Mouse (Mus musculus) hindbrain, postnatal 0 days (tissue): ENCODE measurements at regions not wholly inside any gene's neighbourhood (a gene's known extent, or its start where the extent isn't known, plus 50 kb on each side); places are given as distances from the start of the nearest gene placed in this dataset.

Source experiments
- ATAC-seq: fragments of 200-750 bp; cut with Nextera tagmentation; 2 replicates; pipeline ENCODE4 v1.8.0; 2017; ENCODE audit warnings: mild to moderate bottlenecking, moderate TSS enrichment, moderate library complexity
- DNase-seq: peaks from one replicate; pipeline ENCODE4 v3.0.0-alpha.2; 2015; ENCODE audit warnings: low spot score
- H3K27ac ChIP-seq: fragments of 300-500 bp; sonication (generic); 2 replicates; pipeline ENCODE4 v1.5.1; 2014; ENCODE audit warnings: mild to moderate bottlenecking
- H3K27me3 ChIP-seq: fragments of 300-500 bp; sonication (generic); 2 replicates; pipeline ENCODE4 v1.6.1; 2014; ENCODE audit warnings: low read length, mixed read lengths; ENCODE audit not compliant: insufficient read depth
- H3K36me3 ChIP-seq: fragments of 300-500 bp; sonication (generic); 2 replicates; pipeline ENCODE4 v1.6.1; 2014; ENCODE audit warnings: low read length, mixed read lengths; ENCODE audit not compliant: insufficient read depth
- H3K4me1 ChIP-seq: fragments of 300-500 bp; sonication (generic); 2 replicates; pipeline ENCODE4 v1.6.1; 2014; ENCODE audit warnings: antibody characterized with exemption, low read length, mixed read lengths; ENCODE audit not compliant: insufficient read depth
- H3K4me2 ChIP-seq: fragments of 300-500 bp; sonication (generic); 2 replicates; pipeline ENCODE4 v1.6.1; 2014; ENCODE audit warnings: low read depth, mild to moderate bottlenecking, low read length, moderate library complexity, mixed read lengths
- H3K4me3 ChIP-seq: fragments of 300-500 bp; sonication (generic); 2 replicates; pipeline ENCODE4 v1.5.1; 2014; ENCODE audit warnings: low read length
- H3K9ac ChIP-seq: fragments of 300-500 bp; sonication (generic); replicated peaks from 2 replicates; pipeline ENCODE4 v1.6.1; 2014; ENCODE audit warnings: mild to moderate bottlenecking, low read length, moderate library complexity, mixed read lengths
- H3K9me3 ChIP-seq: fragments of 300-500 bp; sonication (generic); 2 replicates; pipeline ENCODE4 v1.6.1; 2016; ENCODE audit warnings: low read length, mixed read lengths
- CTCF ChIP-seq: IDR thresholded peaks from 2 replicates; pipeline ENCODE4 v1.5.1; 2016; ENCODE audit warnings: antibody characterized with exemption, control low read depth, low read depth
- WGBS: fragments of 180-500 bp; shearing (Covaris S2); extraction: QIAGEN DNeasy Blood & Tissue Kit; methylation state at CpG from one replicate; pipeline ENCODE4 v1.1.7; 2014; 5-methylcytosine and 5-hydroxymethylcytosine counted together

DNA sequence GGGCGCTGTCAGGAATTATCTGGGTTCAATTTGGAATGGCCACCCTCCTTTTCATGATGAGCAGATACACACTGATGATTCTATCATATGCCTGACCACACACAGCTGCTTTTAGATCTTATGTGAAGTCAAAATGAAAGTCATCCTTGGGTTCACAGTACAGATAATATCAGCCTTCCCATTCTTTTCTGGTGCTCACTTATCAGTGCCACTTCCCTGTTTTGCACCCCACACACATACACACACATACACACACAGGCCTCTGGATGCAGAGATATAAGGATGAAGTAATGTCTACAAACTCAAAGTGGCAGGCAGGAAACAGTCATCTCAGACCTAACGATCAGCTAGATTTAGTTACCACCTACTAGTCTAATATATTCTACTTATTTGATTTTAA, 52.9 kb upstream of the Oxtr start:
- no peak overlapping the region for H3K27ac ChIP-seq
- no peaks in the 10 kb centered on the region for H3K4me1 ChIP-seq
- no peak overlapping the region for H3K4me3 ChIP-seq
- no peaks in the 10 kb centered on the region for H3K27me3 ChIP-seq
- WGBS, result 92% methylated on average over 2 of the region's 2 CpGs
- DNase-seq (no peak), ATAC-seq (no peak)
- TF ChIP-seq CTCF, result no peak
- H3K4me2 ChIP-seq, result no peak overlapping the region
- no peaks in the 10 kb centered on the region for H3K9me3 ChIP-seq
- no peak overlapping the region for H3K9ac ChIP-seq
- H3K36me3 ChIP-seq, result no peaks in the 10 kb centered on the region
